Mouse (Mus musculus) E14TG2a.4 (cell line): ENCODE measurements at regions not wholly inside any gene's neighbourhood (a gene's known extent, or its start where the extent isn't known, plus 50 kb on each side); places are given as distances from the start of the nearest gene placed in this dataset.

Experiments
- CTCF ChIP-seq: conservative IDR thresholded peaks from 2 replicates; pipeline ENCODE4 v1.5.1; 2014; ENCODE audit warnings: low read length
- NANOG ChIP-seq: IDR thresholded peaks from 2 replicates; pipeline ENCODE4 v1.6.1; 2014; ENCODE audit warnings: borderline replicate concordance, low read length, mixed read lengths
- POU5F1 ChIP-seq: IDR thresholded peaks from 2 replicates; pipeline ENCODE4 v1.6.1; 2014; ENCODE audit warnings: low read length, borderline replicate concordance

DNA sequence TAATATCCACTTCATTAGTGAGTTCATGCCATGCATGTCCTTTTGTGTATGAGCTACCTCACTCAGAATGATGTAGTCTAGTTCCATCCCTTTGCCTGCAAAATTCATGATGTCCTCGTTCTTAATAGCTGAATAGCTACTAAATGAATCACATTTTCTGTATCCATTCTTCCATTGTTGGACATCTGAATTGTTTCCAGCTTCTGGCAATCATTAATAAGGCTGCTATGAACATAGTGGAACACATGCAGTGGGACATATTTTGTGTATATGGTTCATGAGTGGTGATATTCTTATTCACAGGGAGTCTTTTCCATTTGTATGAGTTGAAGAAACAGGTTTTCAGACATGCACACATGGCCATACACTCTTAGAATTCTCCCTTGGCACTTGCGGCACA, 1092.2 kb upstream of the 1700008P02Rik start:
- TF ChIP-seq CTCF (no peak), POU5F1 (no peak), NANOG (no peak)
